Mouse (Mus musculus) intestine, postnatal 0 days (tissue): ENCODE results near the gene Gcgr. TPM values are rescaled to one million over a fixed set of nuclear protein-coding genes. Genes with fewer than 3 reads are reported as not detected.

Experiments used
- ATAC-seq: fragments of 200-750 bp; cut with Nextera tagmentation; 2 replicates; pipeline ENCODE4 v1.8.0; 2017; ENCODE audit warnings: mild to moderate bottlenecking, moderate TSS enrichment, moderate library complexity
- H3K27ac ChIP-seq: fragments of 300-500 bp; sonication (generic); 2 replicates; pipeline ENCODE4 v1.5.1; 2014; ENCODE audit warnings: mild to moderate bottlenecking, low read depth, low read length, moderate library complexity
- H3K27me3 ChIP-seq: fragments of 300-500 bp; sonication (generic); replicated peaks from 2 replicates; pipeline ENCODE4 v1.6.1; 2014; ENCODE audit warnings: low read length, mixed read lengths; ENCODE audit not compliant: control insufficient read depth, insufficient read depth
- H3K36me3 ChIP-seq: fragments of 300-500 bp; sonication (generic); 2 replicates; pipeline ENCODE4 v1.6.1; 2014; ENCODE audit warnings: mild to moderate bottlenecking, moderate library complexity; ENCODE audit not compliant: control insufficient read depth, insufficient read depth
- H3K4me1 ChIP-seq: fragments of 300-500 bp; sonication (generic); replicated peaks from 2 replicates; pipeline ENCODE4 v1.6.1; 2014; ENCODE audit warnings: antibody characterized with exemption, low read length, mixed read lengths; ENCODE audit not compliant: control insufficient read depth, insufficient read depth
- H3K4me2 ChIP-seq: fragments of 300-500 bp; sonication (generic); replicated peaks from 2 replicates; pipeline ENCODE4 v1.6.1; 2014; ENCODE audit warnings: low read depth, mild to moderate bottlenecking, moderate library complexity
- H3K4me3 ChIP-seq: fragments of 300-500 bp; sonication (generic); 2 replicates; pipeline ENCODE4 v1.5.1; 2014; ENCODE audit warnings: low read depth, low read length
- H3K9ac ChIP-seq: fragments of 300-500 bp; sonication (generic); 2 replicates; pipeline ENCODE4 v1.6.1; 2014; ENCODE audit warnings: mild to moderate bottlenecking, low read depth, low read length
- H3K9me3 ChIP-seq: fragments of 300-500 bp; sonication (generic); 2 replicates; pipeline ENCODE4 v1.6.1; 2016; ENCODE audit warnings: mixed run types; ENCODE audit not compliant: control insufficient read depth
- CTCF ChIP-seq: sonication (generic); IDR thresholded peaks from 2 replicates; pipeline ENCODE4 v1.5.1; 2016; ENCODE audit warnings: low read depth, mild to moderate bottlenecking, control low read depth, antibody characterized with exemption, moderate library complexity
- WGBS: fragments of 180-500 bp; shearing (Covaris S2); extraction: QIAGEN DNeasy Blood & Tissue Kit; methylation state at CpG from one replicate; pipeline ENCODE4 v1.1.7; 2014; 5-methylcytosine and 5-hydroxymethylcytosine counted together
- polyA plus RNA-seq: library from polyadenylated mRNA; unstranded; fragments of >200 nt; fragmentation: Nextera tagmentation; extraction: Ambion mirVana; gene quantifications from 2 replicates; pipeline ENCODE4 v1.2.1, GENCODE M21; 2015

Gcgr gene
- 1.0 and 1.6 TPM in 2 replicates for polyA plus RNA-seq

- 12% methylated on average over 52 of the region's 62 CpGs for WGBS
- Histone ChIP-seq H3K27me3 (peaks cover 50% of the 10 kb centered on the region), H3K4me2 (peak within 1 kb of the TSS; percentile 70), H3K9ac (peak within 1 kb of the TSS; percentile 48), H3K4me1 (peaks cover 5% of the 10 kb centered on the region; the same call in 1 of the 2 replicates), H3K9me3 (no peaks in the 10 kb centered on the region), H3K36me3 (no peaks in the 10 kb centered on the region), H3K4me3 (peak within 1 kb of the TSS; percentile 42), H3K27ac (no peak within 1 kb of the TSS)
- no peak for TF ChIP-seq CTCF
- no peak for ATAC-seq
These were observed at the start of gene Gcgr for GRCm38 (mm10) chr11:120530085-120530964. Gene Gcgr (plus strand): TSS chr11:120530699.

GRCm38 (mm10) chr11:120483448-120483934 is 47.0 kb upstream of the Gcgr start:
- no peak for ATAC-seq
- no peaks in the 10 kb centered on the region for H3K27me3 ChIP-seq
- WGBS: 86% methylated on average over 7 of the region's 7 CpGs
- H3K9ac ChIP-seq: no peak overlapping the region
- peak overlapping the region; percentile 84; the same call in 1 of the 2 replicates for H3K4me2 ChIP-seq
- H3K4me3 ChIP-seq: no peak overlapping the region
- H3K4me1 ChIP-seq: no peaks in the 10 kb centered on the region; the same call in 1 of the 2 replicates
- peaks cover 71% of the 10 kb centered on the region for H3K36me3 ChIP-seq
- no peak for TF ChIP-seq CTCF
- no peak overlapping the region for H3K27ac ChIP-seq
- no peaks in the 10 kb centered on the region for H3K9me3 ChIP-seq

GRCm38 (mm10) chr11:120484265-120484981 is 46.1 kb upstream of the Gcgr start, which contains the start of gene Mrpl12:
Gene Mrpl12 (plus strand): TSS chr11:120484613.
- Histone ChIP-seq H3K27me3 (no peaks in the 10 kb centered on the region), H3K4me1 (no peaks in the 10 kb centered on the region; the same call in 1 of the 2 replicates), H3K4me2 (peak within 1 kb of the TSS; percentile 84), H3K4me3 (peak within 1 kb of the TSS; percentile 98), H3K36me3 (peaks cover 64% of the 10 kb centered on the region), H3K9ac (peak within 1 kb of the TSS; percentile 82), H3K9me3 (no peaks in the 10 kb centered on the region), H3K27ac (peak within 1 kb of the TSS; percentile 77)
- WGBS: under 1% methylated on average over 60 of the region's 60 CpGs
- peak; percentile 77 for ATAC-seq
- 0 out of 2 replicates have a peak, but pooled peaks have one; percentile 24 for TF ChIP-seq CTCF

- WGBS: 3% methylated on average over 10 of the region's 10 CpGs
- H3K9ac ChIP-seq: peak overlapping the region; percentile 82
- no peaks in the 10 kb centered on the region for H3K9me3 ChIP-seq
- no peak for ATAC-seq
- no peaks in the 10 kb centered on the region for H3K27me3 ChIP-seq
- TF ChIP-seq CTCF: no peak
- H3K4me3 ChIP-seq: peak overlapping the region; percentile 98
- H3K27ac ChIP-seq: peak overlapping the region; percentile 77
- H3K4me2 ChIP-seq: peak overlapping the region; percentile 84
- peaks cover 8% of the 10 kb centered on the region; the same call in 1 of the 2 replicates for H3K4me1 ChIP-seq
- peaks cover 58% of the 10 kb centered on the region for H3K36me3 ChIP-seq
These were observed 45.2 kb upstream of the Gcgr start for GRCm38 (mm10) chr11:120485251-120485650.

GRCm38 (mm10) chr11:120488516-120488915 is 42.0 kb upstream of the Gcgr start:
- Histone ChIP-seq H3K27me3 (no peaks in the 10 kb centered on the region), H3K36me3 (peaks cover 26% of the 10 kb centered on the region), H3K9me3 (no peaks in the 10 kb centered on the region), H3K9ac (no peak overlapping the region), H3K4me2 (no peak overlapping the region), H3K4me3 (no peak overlapping the region), H3K27ac (peak overlapping the region; percentile 54; the same call in 1 of the 2 replicates), H3K4me1 (peaks cover 20% of the 10 kb centered on the region)
- WGBS: 58% methylated on average over 4 of the region's 4 CpGs
- no peak for ATAC-seq
- TF ChIP-seq CTCF: peak; percentile 35; the same call in 1 of the 2 replicates
